Mouse (Mus musculus): Measurements from ENCODE around the gene Zfp661.

The Zfp661 gene

DNA sequence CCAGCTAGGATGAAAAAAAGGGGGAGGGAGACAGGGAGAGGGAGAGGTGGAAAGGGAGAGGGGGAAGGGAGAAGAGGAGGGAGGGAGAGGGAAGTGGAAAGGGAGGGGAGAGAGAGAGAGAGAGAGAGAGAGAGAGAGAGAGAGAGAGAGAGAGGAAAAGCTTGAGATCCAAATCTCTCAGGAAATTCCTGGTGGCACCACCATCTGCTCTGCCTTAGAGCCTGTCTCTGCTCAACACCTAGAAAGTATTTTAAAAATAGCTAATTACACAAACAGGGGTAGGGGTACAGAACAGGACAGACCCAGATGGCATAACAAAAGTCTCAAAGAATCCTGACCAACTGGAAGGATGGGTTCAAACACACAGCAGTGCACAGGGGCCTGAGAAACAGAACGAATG is 36.4 kb downstream of the Zfp661 start:
- DNase-seq (ENCODE audit: low spot score in 2 of 2), result peak in 1 of 2 experiments; percentile 23

DNA sequence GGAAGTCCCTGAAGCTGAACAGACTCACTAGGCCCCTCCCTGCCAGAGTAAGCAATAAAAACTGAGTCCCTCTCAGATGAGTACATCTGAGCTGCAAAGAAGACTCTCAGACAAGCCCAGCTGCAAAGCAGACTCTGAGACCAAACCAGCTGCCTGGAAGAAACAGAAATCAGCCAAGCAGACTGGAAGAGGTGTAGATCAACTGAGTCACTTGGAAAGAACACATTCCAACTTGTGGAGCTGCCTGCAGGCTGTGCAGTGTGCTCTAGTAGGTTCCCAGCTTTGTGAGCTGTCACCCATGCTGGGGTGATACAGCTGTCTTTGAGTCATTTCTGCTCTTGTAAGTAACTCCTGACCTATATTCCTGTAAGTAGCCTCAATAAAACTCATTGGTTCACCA is 37.2 kb downstream of the Zfp661 start:
- DNase-seq (ENCODE audit: low spot score in 2 of 2), result no peak

- DNase-seq (ENCODE audit: low spot score in 2 of 2), result no peak
Measured at GRCm38 (mm10) chr2:127548342-127549074, 38.4 kb downstream of the Zfp661 start.

DNA sequence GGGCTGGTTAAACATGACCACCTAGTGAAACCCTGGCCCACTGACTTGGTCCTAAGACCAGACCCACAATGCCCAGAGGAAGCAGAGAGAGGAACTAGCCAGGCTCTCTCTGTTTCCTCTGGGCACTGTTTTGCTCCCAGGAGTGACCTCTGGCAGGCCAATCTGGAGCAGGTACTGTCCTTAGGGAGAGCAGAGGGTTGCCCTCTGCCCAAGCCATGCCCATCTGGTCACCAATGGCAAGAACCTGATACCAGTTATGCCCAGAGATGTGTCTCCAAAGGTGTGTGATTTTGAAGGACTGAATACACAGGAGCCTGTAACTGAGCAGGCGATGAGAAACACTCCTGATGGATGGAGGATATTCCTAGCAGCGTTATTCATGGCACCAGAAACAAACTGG is 45.2 kb downstream of the Zfp661 start:
- DNase-seq (ENCODE audit: low spot score in 2 of 2), result no peak

DNA sequence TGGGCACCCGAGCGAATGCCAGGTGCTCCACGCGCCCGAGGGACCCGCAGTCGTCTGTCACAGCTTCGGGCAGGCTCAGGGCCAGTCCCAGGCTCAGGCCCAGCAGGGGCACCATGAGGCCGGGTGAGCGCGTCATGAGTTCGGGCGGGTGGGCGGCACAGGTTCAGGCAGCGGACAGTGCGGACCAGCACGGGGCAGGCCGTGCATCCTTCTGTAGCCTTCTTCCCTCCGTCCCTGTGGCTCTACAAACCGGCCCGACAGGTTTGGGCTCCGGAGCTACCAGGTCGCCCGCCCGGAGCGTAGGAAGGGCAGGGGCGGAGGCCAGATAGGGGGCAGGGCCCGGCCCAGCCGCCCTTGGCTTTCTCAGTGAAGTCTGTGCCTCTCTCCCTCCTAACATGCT is 45.7 kb downstream of the Zfp661 start, which contains the start of gene Prom2:
TSS of gene Prom2 (minus strand) at position 283 of the 400 bp plus-strand sequence.
- DNase-seq (ENCODE audit: low spot score in 2 of 2), result no peak

- no peak for DNase-seq (ENCODE audit: low spot score in 2 of 2)
Measured at GRCm38 (mm10) chr2:127539494-127539893, 47.4 kb downstream of the Zfp661 start.

DNA sequence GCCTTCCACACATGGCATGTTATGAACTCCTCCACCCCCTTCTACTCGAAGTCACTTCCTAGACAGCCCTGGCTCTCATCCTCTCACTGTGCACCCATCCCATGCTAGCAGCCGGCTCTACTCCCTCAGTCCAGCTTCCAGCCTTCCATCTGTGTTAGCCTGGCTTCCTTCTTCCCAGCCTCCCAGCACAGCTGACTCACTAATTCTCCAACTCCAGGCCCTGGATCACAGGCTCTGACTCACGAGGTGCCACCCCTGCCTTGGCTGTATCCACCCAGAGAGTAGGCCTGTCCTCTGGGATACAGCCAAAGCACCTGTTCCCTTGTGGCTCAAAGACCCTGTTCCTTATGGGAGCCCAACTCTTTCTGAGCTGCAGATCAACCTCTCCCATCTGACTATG is 49.3 kb downstream of the Zfp661 start:
- DNase-seq (ENCODE audit: low spot score in 2 of 2), result no peak

DNA sequence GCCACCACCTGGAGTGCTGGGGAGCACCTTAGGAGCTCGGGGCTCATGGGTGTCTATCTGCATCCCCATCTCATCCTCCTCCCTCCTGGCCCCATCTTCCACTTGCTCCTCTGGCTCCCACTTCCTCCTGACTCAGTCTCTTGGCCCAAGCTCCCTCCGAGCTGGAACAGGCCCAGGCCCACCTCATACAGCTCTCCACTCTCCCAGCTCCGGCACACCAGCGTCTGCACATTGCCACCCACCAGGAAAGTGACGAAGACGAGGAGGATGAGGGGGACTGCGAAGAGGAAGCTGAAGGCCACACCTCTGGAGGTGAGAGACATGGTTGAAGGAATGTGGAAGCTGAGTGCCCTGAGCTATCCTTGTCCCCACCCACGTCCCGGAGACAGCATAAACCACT is 51.5 kb downstream of the Zfp661 start:
- peak in 1 of 2 experiments; percentile 55 for DNase-seq (ENCODE audit: low spot score in 2 of 2)

GRCm38 (mm10) chr2:127532379-127532778 is 54.5 kb downstream of the Zfp661 start:
- DNase-seq (ENCODE audit: low spot score in 2 of 2), result no peak

DNA sequence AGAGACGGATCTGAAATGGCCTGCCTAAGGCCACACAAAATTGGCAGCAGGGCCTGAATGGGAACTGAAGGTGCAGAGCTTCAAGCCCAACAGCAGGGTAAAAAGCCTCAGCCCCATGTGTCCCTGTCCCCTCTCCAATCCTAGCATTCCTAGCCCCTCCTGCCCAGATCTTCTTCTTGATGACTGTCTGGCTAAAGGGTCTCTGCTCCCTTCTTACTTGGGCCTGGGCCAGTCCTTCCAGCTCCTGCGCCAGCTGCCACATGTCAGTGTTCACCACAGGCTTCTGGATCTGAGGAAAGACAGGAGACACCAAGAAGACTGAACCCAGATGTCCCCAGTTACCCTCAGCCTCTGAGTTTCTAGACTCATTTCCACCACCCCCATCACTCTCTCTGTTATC is 55.3 kb downstream of the Zfp661 start:
- DNase-seq (ENCODE audit: low spot score in 2 of 2), result no peak

DNA sequence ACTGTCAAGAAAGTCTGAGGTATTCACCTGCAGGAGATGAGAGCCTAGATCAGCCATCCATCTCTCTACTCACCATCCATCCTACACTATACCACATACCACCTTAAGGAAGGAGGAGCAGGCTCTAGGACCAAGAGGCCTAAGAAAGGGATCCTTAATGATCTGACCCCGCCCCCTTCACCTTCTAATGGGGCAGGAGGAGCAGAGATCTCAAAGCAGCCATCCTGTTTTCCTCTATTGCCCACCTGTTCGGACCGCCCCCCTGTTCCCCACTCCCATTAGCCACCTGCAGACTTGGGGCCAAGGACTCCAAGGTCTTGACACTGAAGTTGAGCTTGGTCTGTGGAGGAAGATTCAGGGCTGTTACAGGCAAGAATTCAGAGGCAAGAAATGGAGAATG is 56.5 kb downstream of the Zfp661 start:
- DNase-seq (ENCODE audit: low spot score in 2 of 2), result no peak

GRCm38 (mm10) chr2:127525004-127525775 is 61.7 kb downstream of the Zfp661 start:
- no peak for DNase-seq (ENCODE audit: low spot score in 2 of 2)
